Mouse (Mus musculus) cerebellum, adult 2 months (tissue): ENCODE measurements at regions not wholly inside any gene's neighbourhood (a gene's known extent, or its start where the extent isn't known, plus 50 kb on each side); places are given as distances from the start of the nearest gene placed in this dataset.

ENCODE experiments used
- DNase-seq, 2 experiments: peaks; one replicate each; pipeline ENCODE4 v3.0.0; 2021
- H3K27ac ChIP-seq: fragments of 200-500 bp; 2 replicates; pipeline ENCODE4 v1.5.1; 2012; ENCODE audit warnings: low read length, control low read depth, inconsistent platforms; ENCODE audit not compliant: insufficient read depth
- H3K27me3 ChIP-seq: fragments of 200-500 bp; 2 replicates; pipeline ENCODE4 v1.6.1; 2012; ENCODE audit warnings: inconsistent platforms, mild to moderate bottlenecking, low read length, moderate library complexity; ENCODE audit not compliant: control insufficient read depth, insufficient read depth
- H3K4me1 ChIP-seq: fragments of 200-500 bp; 2 replicates; pipeline ENCODE4 v1.6.1; 2011; ENCODE audit warnings: low read length; ENCODE audit not compliant: control insufficient read depth, insufficient read depth
- H3K4me3 ChIP-seq: fragments of 200-500 bp; replicated peaks from 2 replicates; pipeline ENCODE3; 2011; ENCODE audit warnings: mild to moderate bottlenecking, low read depth, low read length, control low read depth; ENCODE audit not compliant: insufficient read depth
- CTCF ChIP-seq: fragments of 200-500 bp; IDR thresholded peaks from 2 replicates; pipeline ENCODE4 v1.5.1; 2011; ENCODE audit warnings: low read depth, mild to moderate bottlenecking, control low read depth, low read length, moderate library complexity, borderline replicate concordance; ENCODE audit not compliant: insufficient read depth
- POLR2A ChIP-seq: fragments of 200-500 bp; IDR thresholded peaks from 2 replicates; pipeline ENCODE4 v1.6.1; 2011; ENCODE audit warnings: low read length, control low read depth, borderline replicate concordance; ENCODE audit not compliant: insufficient read depth
- WGBS: fragments of 180-500 bp; shearing (Covaris S2); methylation state at CpG from one replicate; pipeline ENCODE4 v1.1.7; 2018; 5-methylcytosine and 5-hydroxymethylcytosine counted together

GRCm38 (mm10) chr10:37849291-37849846, 710.6 kb upstream of the Marcks start:
- TF ChIP-seq CTCF (no peak), POLR2A (no peak)
- 18% methylated on average over 1 of the region's 1 CpGs for WGBS
- Histone ChIP-seq H3K4me1 (no peaks in the 10 kb centered on the region), H3K27ac (no peak overlapping the region), H3K27me3 (no peaks in the 10 kb centered on the region), H3K4me3 (no peak overlapping the region)
- no peak for DNase-seq

- 69% methylated on average over 5 of the region's 5 CpGs for WGBS
- no peaks in the 10 kb centered on the region for H3K4me1 ChIP-seq
Measured at GRCm38 (mm10) chr10:37842820-37843219, 704.1 kb upstream of the Marcks start.

GRCm38 (mm10) chr10:37841842-37842241, 703.1 kb upstream of the Marcks start:
- WGBS = 60% methylated on average over 2 of the region's 2 CpGs
- Histone ChIP-seq H3K4me3 (no peak overlapping the region), H3K27ac (no peak overlapping the region), H3K4me1 (no peaks in the 10 kb centered on the region), H3K27me3 (no peaks in the 10 kb centered on the region; the same call in 1 of the 2 replicates)
- DNase-seq = no peak
- TF ChIP-seq CTCF = no peak
- TF ChIP-seq POLR2A = no peak

More at GRCm38 (mm10) chr10:37842820-37843219, 704.1 kb upstream of the Marcks start:
- no peak overlapping the region for H3K4me3 ChIP-seq
- H3K27me3 ChIP-seq = no peaks in the 10 kb centered on the region; the same call in 1 of the 2 replicates
- TF ChIP-seq POLR2A = no peak
- H3K27ac ChIP-seq = no peak overlapping the region
- no peak for DNase-seq

DNA sequence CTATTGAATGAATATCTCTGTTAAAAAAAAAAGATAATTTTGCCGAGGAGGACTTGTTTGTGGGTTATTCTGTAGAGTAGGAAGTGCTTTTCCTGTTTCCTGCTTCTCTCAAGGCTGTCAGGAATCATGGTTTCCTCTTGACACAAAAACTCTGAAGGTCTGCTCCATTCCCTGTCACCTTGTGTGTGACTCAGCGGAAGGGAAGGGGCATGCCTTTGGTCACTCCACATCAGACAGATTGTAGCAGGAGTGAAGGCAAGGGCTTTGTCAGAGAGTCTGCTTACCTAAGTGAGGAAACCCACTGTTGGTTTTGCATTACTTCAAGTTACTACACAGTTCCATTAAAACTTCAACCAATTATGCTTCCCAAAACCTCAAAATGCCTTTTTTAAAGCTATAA, 699.0 kb upstream of the Marcks start:
- Histone ChIP-seq H3K27me3 (no peaks in the 10 kb centered on the region), H3K4me3 (no peak overlapping the region), H3K27ac (no peak overlapping the region), H3K4me1 (no peaks in the 10 kb centered on the region)
- WGBS = 78% methylated on average over 2 of the region's 2 CpGs
- no peak for TF ChIP-seq CTCF
- no peak for TF ChIP-seq POLR2A
- DNase-seq = no peak

DNA sequence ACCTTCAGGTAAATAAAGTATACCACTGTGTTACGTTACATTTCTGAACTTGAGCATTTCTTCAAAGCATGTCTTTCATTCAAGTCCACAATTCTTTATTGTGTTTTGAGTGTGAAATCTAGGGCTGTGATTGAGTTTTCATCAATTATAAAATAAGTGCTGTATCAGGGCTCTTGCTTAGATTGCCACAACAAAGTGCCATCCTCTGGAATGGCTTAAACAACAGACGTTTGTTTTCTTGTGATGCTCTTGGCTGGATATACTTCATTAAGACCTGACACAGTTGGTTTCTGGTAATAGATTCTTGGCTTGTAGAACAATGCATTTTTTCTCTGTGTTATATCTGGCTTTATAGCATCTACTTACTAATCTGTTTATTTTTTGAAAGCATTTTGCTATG, 674.3 kb upstream of the Marcks start:
- H3K4me1 ChIP-seq = no peaks in the 10 kb centered on the region; the same call in 1 of the 2 replicates
- TF ChIP-seq POLR2A = no peak
- no peak for TF ChIP-seq CTCF
- no peak for DNase-seq
- 63% methylated on average over 2 of the region's 2 CpGs for WGBS
- H3K27ac ChIP-seq = no peak overlapping the region
- H3K27me3 ChIP-seq = no peaks in the 10 kb centered on the region
- H3K4me3 ChIP-seq = no peak overlapping the region

DNA sequence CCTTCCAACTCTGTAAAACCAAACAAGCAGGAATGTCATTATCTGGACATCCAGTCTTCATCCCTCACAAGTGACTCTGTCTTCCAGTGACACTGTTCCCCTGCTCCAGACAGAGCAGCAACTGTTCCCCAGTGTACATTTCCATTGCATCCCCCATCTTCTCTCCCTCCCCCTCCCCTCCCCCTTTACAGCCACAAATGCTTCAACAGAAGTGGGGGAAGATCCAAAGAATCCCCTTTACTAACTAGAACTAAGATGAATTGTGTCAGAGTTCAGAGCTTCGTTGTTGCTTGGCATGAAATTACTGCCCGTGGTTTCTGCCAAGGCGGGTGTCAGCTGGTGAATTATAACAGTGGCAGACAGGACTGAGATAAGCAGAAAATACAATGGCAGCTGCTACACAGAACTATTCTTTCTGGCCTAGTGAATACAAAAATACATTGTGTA, 673.7 kb upstream of the Marcks start:
- DNase-seq = peak; percentile 32 to 67
- TF ChIP-seq POLR2A = no peak
- no peak for TF ChIP-seq CTCF
- H3K27me3 ChIP-seq = no peaks in the 10 kb centered on the region
- no peaks in the 10 kb centered on the region; the same call in 1 of the 2 replicates for H3K4me1 ChIP-seq
- H3K4me3 ChIP-seq = no peak overlapping the region
- 5% methylated on average over 3 of the region's 3 CpGs for WGBS
- no peak overlapping the region for H3K27ac ChIP-seq

DNA sequence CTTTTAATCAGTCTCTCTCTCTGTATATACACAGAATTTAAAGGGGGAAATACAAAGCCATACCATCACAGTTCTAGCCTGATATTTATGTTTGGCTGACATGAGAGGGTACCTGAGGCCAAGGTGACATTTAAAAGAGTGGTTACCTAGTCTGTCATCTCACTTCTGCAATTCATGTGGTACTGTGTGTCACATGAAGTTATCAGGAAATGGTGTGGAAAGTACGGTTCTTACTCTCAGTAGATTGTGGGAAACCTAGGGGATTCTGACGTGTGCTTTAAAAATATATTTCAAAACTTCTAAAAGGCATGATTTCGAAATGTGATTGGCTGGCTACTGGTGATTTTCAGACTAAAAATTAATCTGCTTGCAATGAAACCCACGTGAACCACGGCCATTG, 673.1 kb upstream of the Marcks start:
- H3K4me3 ChIP-seq = no peak overlapping the region
- H3K4me1 ChIP-seq = no peaks in the 10 kb centered on the region; the same call in 1 of the 2 replicates
- WGBS = 92% methylated on average over 5 of the region's 5 CpGs
- TF ChIP-seq CTCF = no peak
- no peak for TF ChIP-seq POLR2A
- H3K27ac ChIP-seq = no peak overlapping the region
- H3K27me3 ChIP-seq = no peaks in the 10 kb centered on the region
- DNase-seq = no peak

DNA sequence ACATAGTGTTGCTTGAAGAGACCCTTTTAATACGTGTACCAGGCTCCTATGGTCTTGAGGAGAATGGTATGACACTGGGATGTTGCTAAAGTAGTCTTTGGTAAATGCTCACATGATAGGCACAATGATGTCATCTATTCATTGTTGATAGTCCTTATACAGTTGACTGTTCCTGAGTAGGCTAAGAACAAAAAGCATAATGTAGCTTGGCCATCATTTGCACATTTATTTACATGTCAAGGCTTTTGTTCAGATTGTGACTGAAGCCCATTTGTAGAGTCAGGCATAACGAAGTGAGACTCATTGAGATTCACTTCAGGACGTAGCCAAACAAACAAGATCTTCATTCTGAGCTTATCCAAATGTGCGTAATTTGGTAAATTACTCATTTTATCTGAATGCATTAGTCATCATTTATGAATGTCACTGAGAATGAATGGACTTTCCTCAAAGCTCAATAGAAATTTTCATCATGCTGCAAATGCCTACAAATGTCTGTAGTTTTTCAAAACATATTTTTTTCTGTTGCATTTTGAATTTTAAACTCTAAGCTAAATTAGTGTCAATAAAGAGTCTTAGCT, 664.6 kb upstream of the Marcks start:
- 76% methylated on average over 4 of the region's 4 CpGs for WGBS
- no peak overlapping the region for H3K4me3 ChIP-seq
- no peak for DNase-seq
- H3K27ac ChIP-seq = no peak overlapping the region
- no peaks in the 10 kb centered on the region for H3K4me1 ChIP-seq
- TF ChIP-seq POLR2A = no peak
- H3K27me3 ChIP-seq = no peaks in the 10 kb centered on the region
